Mouse (Mus musculus) erythroblast, embryonic 14.5 days (primary cell): Measurements from ENCODE around the gene Ppy.

Experiments used
- GATA1 ChIP-seq: IDR thresholded peaks from 2 replicates; pipeline ENCODE4 v1.6.1; 2012; ENCODE audit warnings: low read length, inconsistent platforms, mixed read lengths
- TAL1 ChIP-seq: IDR thresholded peaks from 3 replicates; pipeline ENCODE4 v1.6.1; 2012; ENCODE audit warnings: low read length, inconsistent platforms, mixed read lengths

- TF ChIP-seq TAL1 = no peak
- no peak for TF ChIP-seq GATA1
Observed at GRCm38 (mm10) chr11:102107732-102108131, 6.6 kb upstream of the Ppy start, which contains the start of gene Pyy.
